Mouse (Mus musculus): ENCODE measurements around the gene Pole2.

DNA sequence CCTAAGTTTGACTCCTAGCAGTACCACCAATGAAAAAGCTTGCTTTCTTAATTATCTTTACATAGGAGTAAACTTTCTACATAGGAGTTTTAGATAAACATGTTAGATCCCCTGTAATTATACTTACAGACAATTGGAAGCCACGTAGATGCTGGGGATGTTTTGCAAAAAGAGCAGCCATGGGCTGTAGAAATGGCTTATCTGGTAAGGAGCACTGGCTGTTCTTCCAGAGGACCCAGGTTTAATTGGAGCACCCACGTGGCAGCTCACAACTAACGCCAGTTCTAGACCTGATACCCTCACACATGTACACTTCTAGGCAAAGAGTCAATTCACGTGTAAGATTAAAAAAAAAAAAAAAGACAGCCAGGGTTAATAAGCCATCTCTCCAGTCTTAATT lies 46.2 kb downstream of the Pole2 start:
- TF ChIP-seq CTCF (IDR thresholded peaks at IDR 0.05; ENCODE audit: extremely low read depth, insufficient read depth, low read length) (no peak), POLR2A (IDR thresholded peaks at IDR 0.05; ENCODE audit: extremely low read depth, insufficient read depth, low read length) (no peak)

Measured in cortical plate, adult 2 months (tissue).